ENCODE assay signal across 28 mouse cellular contexts in the genomic region with DNA sequence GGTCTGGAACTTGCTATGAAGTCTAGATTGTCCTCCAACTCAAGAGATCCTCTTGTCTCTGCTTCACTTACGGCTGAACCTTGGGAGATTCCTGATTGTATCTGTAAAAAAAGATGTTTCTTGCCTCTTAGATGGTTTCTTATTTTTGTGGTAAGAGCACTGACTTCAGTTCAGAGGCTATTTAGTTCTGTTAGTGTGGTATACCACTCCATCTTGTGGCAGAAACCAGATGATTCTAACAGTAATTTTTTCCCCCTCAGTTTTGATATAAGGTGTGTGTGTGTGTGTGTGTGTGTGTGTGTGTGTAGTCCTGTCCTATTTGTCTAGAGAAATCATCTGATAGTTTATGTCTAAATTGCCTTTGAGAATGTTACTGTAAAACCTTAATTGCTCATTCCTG. TPM values are rescaled to one million over a fixed set of nuclear protein-coding genes. Genes with fewer than 3 reads are reported as not detected.
DNase-seq lines count a peak whose midpoint lies in the region; ATAC-seq and TF ChIP-seq lines count a peak whose summit lies in the region.
"Had no signal": no experiment of that assay in that cellular context is flagged by ENCODE, and none has a peak within 500 bp of the region (broad histone marks: within the 10 kb centered on the region; RNA-seq: fewer than 3 reads in every experiment).

No protein-coding gene starts in this region.

- TF ChIP-seq CTCF in layer of hippocampus, adult 2 months (conservative IDR thresholded peaks at IDR 0.05): peak; percentile 43

- H3K9ac ChIP-seq in forebrain, embryonic 11.5 days (ENCODE audit: low read length): no peak overlapping the region
- no peak overlapping the region for H3K9ac ChIP-seq in hindbrain, embryonic 14.5 days
- H3K9ac ChIP-seq: forebrain, embryonic 13.5 days; kidney, embryonic 15.5 days; limb, embryonic 13.5 days; midbrain, embryonic 12.5 days; stomach, embryonic 15.5 days had no signal

- H3K4me2 ChIP-seq in forebrain, embryonic 11.5 days (ENCODE audit: low read depth, low read length, severe bottlenecking): no peak overlapping the region
- no peak overlapping the region for H3K4me2 ChIP-seq in hindbrain, embryonic 14.5 days (replicated peaks)
- H3K4me2 ChIP-seq: forebrain, embryonic 13.5 days; kidney, embryonic 15.5 days; limb, embryonic 13.5 days; midbrain, embryonic 12.5 days; stomach, embryonic 15.5 days had no signal

- no peak for ATAC-seq in CD4-positive, CD25-positive, alpha-beta regulatory T cell, adult 4 months
- ATAC-seq in forebrain, embryonic 11.5 days (replicated peaks; ENCODE audit: low FRiP score): no peak
- ATAC-seq in hindbrain, embryonic 14.5 days (ENCODE audit: low FRiP score): no peak
- ATAC-seq: forebrain, embryonic 13.5 days had no signal

- no peaks in the 10 kb centered on the region for H3K9me3 ChIP-seq in forebrain, embryonic 11.5 days (ENCODE audit: control insufficient read depth, low read length)
- no peaks in the 10 kb centered on the region for H3K9me3 ChIP-seq in hindbrain, embryonic 14.5 days (ENCODE audit: control insufficient read depth, low read length)
- H3K9me3 ChIP-seq: forebrain, embryonic 13.5 days; kidney, embryonic 15.5 days; limb, embryonic 13.5 days; midbrain, embryonic 12.5 days; stomach, embryonic 15.5 days had no signal

- DNase-seq in CD4-positive, CD25-positive, alpha-beta regulatory T cell, adult 2 months (ENCODE audit: low read depth, low spot score): peak; percentile 38
- no peak for DNase-seq in layer of hippocampus, adult 2 months (ENCODE audit: low spot score in 2 of 2)
- no peak for DNase-seq in layer of hippocampus, adult 18-20 months (ENCODE audit: low spot score in 2 of 2)
- peak; percentile 10 for DNase-seq in thymus, postnatal 0 days (ENCODE audit: low spot score)
- no peak for DNase-seq in thymus, postnatal 4 days
- DNase-seq in forebrain, embryonic 11.5 days (ENCODE audit: low spot score): no peak
- no peak for DNase-seq in hindbrain, embryonic 14.5 days (ENCODE audit: low spot score)
- DNase-seq: adrenal gland, adult 2 months; cerebellum, adult 9-10 months; gastrocnemius, postnatal 14 days; spleen, adult 18-20 months; thymus, adult 2 months had no signal

- no peak overlapping the region for H3K27ac ChIP-seq in layer of hippocampus, adult 2 months
- H3K27ac ChIP-seq in forebrain, embryonic 11.5 days (ENCODE audit: low read depth, low read length): no peak overlapping the region
- H3K27ac ChIP-seq in hindbrain, embryonic 14.5 days: no peak overlapping the region
- H3K27ac ChIP-seq: forebrain, embryonic 13.5 days; kidney, embryonic 15.5 days; limb, embryonic 13.5 days; midbrain, embryonic 12.5 days; stomach, embryonic 15.5 days had no signal

- H3K27me3 ChIP-seq in forebrain, embryonic 11.5 days (ENCODE audit: control insufficient read depth, insufficient read depth, low read length): no peaks in the 10 kb centered on the region
- H3K27me3 ChIP-seq in hindbrain, embryonic 14.5 days (ENCODE audit: control insufficient read depth, insufficient read depth, low read length): no peaks in the 10 kb centered on the region
- H3K27me3 ChIP-seq: forebrain, embryonic 13.5 days; kidney, embryonic 15.5 days; limb, embryonic 13.5 days; midbrain, embryonic 12.5 days; stomach, embryonic 15.5 days had no signal

- 93% methylated on average over 1 of the region's 1 CpGs for WGBS in forebrain, embryonic 11.5 days
- 91% methylated on average over 1 of the region's 1 CpGs for WGBS in hindbrain, embryonic 14.5 days

- H3K4me1 ChIP-seq in forebrain, embryonic 11.5 days (replicated peaks; ENCODE audit: control insufficient read depth, insufficient read depth, low read length): no peaks in the 10 kb centered on the region
- H3K4me1 ChIP-seq in hindbrain, embryonic 14.5 days (replicated peaks; ENCODE audit: control insufficient read depth, insufficient read depth, low read length): no peaks in the 10 kb centered on the region
- H3K4me1 ChIP-seq: forebrain, embryonic 13.5 days; kidney, embryonic 15.5 days; limb, embryonic 13.5 days; midbrain, embryonic 12.5 days; stomach, embryonic 15.5 days had no signal

- H3K36me3 ChIP-seq in forebrain, embryonic 11.5 days (ENCODE audit: control insufficient read depth, insufficient read depth, low read length): peaks cover 4% of the 10 kb centered on the region; the same call in 1 of the 2 replicates
- peaks cover 95% of the 10 kb centered on the region for H3K36me3 ChIP-seq in hindbrain, embryonic 14.5 days (replicated peaks; ENCODE audit: control insufficient read depth, insufficient read depth)

- H3K4me3 ChIP-seq in layer of hippocampus, adult 2 months: no peak overlapping the region
- no peak overlapping the region for H3K4me3 ChIP-seq in forebrain, embryonic 11.5 days (ENCODE audit: low read depth, low read length)
- no peak overlapping the region for H3K4me3 ChIP-seq in hindbrain, embryonic 14.5 days (replicated peaks; ENCODE audit: low read length)
- H3K4me3 ChIP-seq: forebrain, embryonic 13.5 days; kidney, embryonic 15.5 days; limb, embryonic 13.5 days; midbrain, embryonic 12.5 days; stomach, embryonic 15.5 days had no signal

RNA-seq across cellular contexts. Expression of gene Syt2, which starts 39.2 kb away (rescaled TPM):
- under 1 TPM; 0.13 to 0.33 TPM for polyA plus RNA-seq in CD4-positive, CD25-positive, alpha-beta regulatory T cell, adult 4 months (2017; shearing (Covaris generic))
- 10 to 100 TPM; 17.9 to 18.6 TPM for total RNA-seq in layer of hippocampus, adult 2 months (2021)
- total RNA-seq in layer of hippocampus, adult 18-20 months (2021): 10 to 100 TPM; 25.6 to 30.0 TPM
- polyA plus RNA-seq in thymus, postnatal 0 days (2015; fragmentation: Nextera tagmentation; extraction: Ambion mirVana): 0.03 and 0.14 TPM in 2 replicates
- polyA plus RNA-seq in forebrain, embryonic 11.5 days (2014; fragmentation: Nextera tagmentation; extraction: Ambion mirVana): 0.84 and 0.95 TPM in 2 replicates
- 10.1 and 10.5 TPM in 2 replicates for polyA plus RNA-seq in hindbrain, embryonic 14.5 days (2014; fragmentation: Nextera tagmentation; extraction: Ambion mirVana)
- total RNA-seq: hematopoietic stem cell, adult 5-6 weeks had no signal

RNA-seq across cellular contexts. Expression of gene Kdm5b, which starts 47.3 kb away (rescaled TPM):
- polyA plus RNA-seq in CD4-positive, CD25-positive, alpha-beta regulatory T cell, adult 4 months (2017; shearing (Covaris generic)): 10 to 100 TPM; 15.5 to 18.1 TPM
- 10 to 100 TPM; 69.1 to 72.6 TPM for total RNA-seq in layer of hippocampus, adult 2 months (2021)
- 10 to 100 TPM; 67.4 to 70.5 TPM for total RNA-seq in layer of hippocampus, adult 18-20 months (2021)
- 43.7 and 53.6 TPM in 2 replicates for polyA plus RNA-seq in thymus, postnatal 0 days (2015; fragmentation: Nextera tagmentation; extraction: Ambion mirVana)
- 83.9 and 84.4 TPM in 2 replicates for polyA plus RNA-seq in forebrain, embryonic 11.5 days (2014; fragmentation: Nextera tagmentation; extraction: Ambion mirVana)
- 83.0 TPM in 2 replicates for polyA plus RNA-seq in hindbrain, embryonic 14.5 days (2014; fragmentation: Nextera tagmentation; extraction: Ambion mirVana)

RNA-seq across cellular contexts. Expression of gene Mgat4e, which starts 57.8 kb away (rescaled TPM):
- not detected for polyA plus RNA-seq in CD4-positive, CD25-positive, alpha-beta regulatory T cell, adult 4 months (2017; shearing (Covaris generic))
- not detected for total RNA-seq in layer of hippocampus, adult 2 months (2021)
- total RNA-seq in layer of hippocampus, adult 18-20 months (2021): under 1 TPM in 1 of 2 experiments, not detected in 1; 0.22 TPM
- polyA plus RNA-seq in thymus, postnatal 0 days (2015; fragmentation: Nextera tagmentation; extraction: Ambion mirVana): not detected in 2 replicates
- polyA plus RNA-seq in forebrain, embryonic 11.5 days (2014; fragmentation: Nextera tagmentation; extraction: Ambion mirVana): not detected in 2 replicates
- polyA plus RNA-seq in hindbrain, embryonic 14.5 days (2014; fragmentation: Nextera tagmentation; extraction: Ambion mirVana): not detected in 2 replicates
- total RNA-seq: adrenal gland, adult 2 months; common myeloid progenitor, adult 5-6 weeks; gastrocnemius, postnatal 14 days; heart, adult 8-10 months; layer of hippocampus, postnatal 25 days had no signal
- polyA plus RNA-seq: adrenal gland, adult 2 months; embryonic facial prominence, embryonic 11.5 days; forebrain, embryonic 13.5 days; heart, embryonic 16.5 days; intestine, embryonic 14.5 days; kidney, embryonic 15.5 days; large intestine, adult 2 months; limb, embryonic 13.5 days; liver, embryonic 16.5 days; midbrain, embryonic 12.5 days; neural tube, embryonic 14.5 days; stomach, embryonic 15.5 days; thymus, adult 2 months had no signal

Comparison
In these comparisons a context has a peak if more than half of its experiments do, and no peak if none do; other contexts are left out.
1. DNase-seq: peak in CD4-positive, CD25-positive, alpha-beta regulatory T cell, adult 2 months (single experiment) and thymus, postnatal 0 days (single experiment); none in layer of hippocampus, adult 2 months (0 of 2), layer of hippocampus, adult 18-20 months (0 of 2), thymus, postnatal 4 days (single experiment), forebrain, embryonic 11.5 days (single experiment) and hindbrain, embryonic 14.5 days (single experiment).